Mouse (Mus musculus) ES-CJ7 (cell line): ENCODE measurements around the gene 9230112D13Rik.

Experiments
- DNase-seq: peaks from one replicate; pipeline ENCODE4 v3.0.0; 2011; ENCODE audit warnings: low read depth, low spot score

9230112D13Rik gene

GRCm38 (mm10) chr14:34541896-34542295 is 19.3 kb upstream of the 9230112D13Rik start:
- no peak for DNase-seq

GRCm38 (mm10) chr14:34540685-34541162 is 18.1 kb upstream of the 9230112D13Rik start:
- DNase-seq = peak; percentile 66

DNA sequence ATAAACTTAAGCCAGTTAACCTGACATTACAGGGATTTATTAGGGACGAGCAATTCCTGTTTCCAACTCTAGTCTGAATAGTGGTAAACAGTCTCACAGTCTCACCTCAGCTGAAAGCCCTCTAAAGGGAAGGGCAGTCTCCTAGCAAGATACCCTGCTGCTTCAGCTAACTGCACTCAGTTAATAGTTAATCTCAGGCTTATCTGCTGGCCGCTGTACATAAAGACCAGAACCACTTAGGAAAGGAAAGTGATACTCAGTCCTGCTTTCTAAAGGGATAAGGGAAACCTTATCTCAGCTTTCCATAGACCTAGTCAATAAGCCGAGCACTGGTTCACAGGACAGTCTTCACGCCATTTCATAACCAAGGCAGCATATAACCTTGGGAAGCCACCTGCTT is 13.3 kb upstream of the 9230112D13Rik start:
- no peak for DNase-seq

DNA sequence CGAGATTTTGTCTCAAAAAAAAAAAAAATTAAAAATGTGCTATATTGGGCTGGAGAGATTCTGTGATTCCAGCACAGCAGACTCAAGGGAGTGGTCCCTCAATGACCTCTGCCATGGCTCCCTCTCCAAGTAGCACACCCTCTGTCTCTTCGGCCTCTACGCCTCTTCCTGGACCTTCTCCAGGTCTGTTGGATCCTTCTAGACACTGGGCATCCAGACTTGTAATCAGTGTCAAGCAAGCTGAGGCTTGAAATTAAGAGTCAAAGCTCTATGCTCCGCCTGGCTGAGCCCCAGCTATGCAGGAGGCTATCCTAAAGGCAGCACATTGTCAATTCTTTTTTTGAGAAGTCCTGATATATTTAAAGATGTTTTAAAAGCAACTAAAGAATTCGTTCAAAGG is 10.9 kb upstream of the 9230112D13Rik start:
- DNase-seq = no peak

GRCm38 (mm10) chr14:34532536-34532935 is 9.9 kb upstream of the 9230112D13Rik start:
- no peak for DNase-seq

DNA sequence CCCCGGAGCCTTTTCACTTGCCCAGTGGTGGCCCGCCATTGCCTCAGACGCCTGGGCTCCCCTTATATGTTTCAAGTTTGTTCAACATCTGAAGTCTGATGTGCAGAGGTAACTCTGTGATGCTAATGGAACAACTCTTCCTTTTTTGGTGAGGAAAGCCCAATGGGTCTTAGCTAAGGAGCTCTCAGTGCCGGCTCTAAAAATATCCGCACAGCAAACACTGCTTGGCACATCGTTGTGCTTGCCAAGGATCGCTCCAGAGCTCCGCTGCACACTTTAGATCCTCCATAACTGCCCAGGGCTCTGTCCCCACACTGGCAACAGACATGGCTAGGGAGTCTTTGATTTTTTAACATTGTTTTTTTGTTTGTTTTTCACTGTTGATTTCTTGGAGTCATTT is 6.2 kb upstream of the 9230112D13Rik start:
- no peak for DNase-seq

DNA sequence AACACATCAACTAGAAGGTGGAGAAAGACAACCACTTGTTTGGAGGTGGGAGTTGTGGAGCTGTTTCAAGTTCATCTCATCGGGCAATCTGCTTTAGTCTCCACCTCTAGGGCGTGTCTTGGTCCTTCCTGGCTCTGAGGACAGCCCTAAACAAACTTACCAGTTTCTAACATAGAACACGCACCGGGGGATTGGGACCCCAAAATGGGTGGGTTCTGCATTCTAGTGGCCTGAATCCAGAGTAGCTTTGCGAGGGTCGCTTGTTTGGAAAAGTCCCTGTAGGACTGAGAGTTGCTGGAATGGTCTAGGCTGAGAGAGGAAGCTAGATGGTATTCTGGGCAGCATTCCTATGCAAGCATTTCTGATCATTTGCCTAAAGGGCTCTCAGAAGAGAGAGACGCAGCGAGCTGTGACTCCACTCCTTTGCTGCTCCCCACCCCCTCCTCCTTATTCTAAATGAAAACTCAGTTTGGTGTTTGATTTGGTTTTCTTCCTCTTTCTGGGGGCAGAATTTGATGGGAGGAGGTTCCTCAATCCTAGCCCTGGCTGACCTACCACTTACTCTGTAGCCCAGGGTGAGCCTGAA is 4.5 kb downstream of the 9230112D13Rik start:
- no peak for DNase-seq

DNA sequence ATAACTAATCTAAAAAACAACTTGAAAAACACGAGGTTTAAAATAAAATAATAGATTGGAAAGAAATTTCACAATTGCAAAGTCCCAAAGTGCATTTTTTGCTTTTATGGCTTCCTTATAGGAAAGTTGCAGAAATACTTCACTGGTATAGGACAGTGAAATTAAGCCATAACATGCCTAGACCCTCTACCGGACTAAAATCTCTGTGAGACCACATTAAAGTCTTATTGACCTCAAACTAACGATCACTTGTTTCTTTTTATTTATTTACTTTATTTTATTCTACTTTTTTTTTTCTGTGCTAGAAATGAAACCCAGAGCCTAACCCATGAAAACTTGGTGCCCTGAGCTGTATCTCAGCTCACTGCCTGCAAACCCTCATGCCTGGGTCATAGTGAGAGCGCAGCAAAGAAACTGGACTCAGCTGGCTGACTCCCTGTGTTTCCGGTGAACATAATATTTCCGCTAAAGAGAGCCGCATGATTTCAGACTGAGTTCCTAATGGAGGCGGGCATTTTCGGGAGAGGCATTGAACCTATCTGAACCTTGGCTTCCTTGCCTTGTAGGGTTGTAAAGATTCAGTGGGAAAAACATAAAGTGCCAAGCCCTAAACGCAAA is 5.5 kb downstream of the 9230112D13Rik start:
- no peak for DNase-seq

DNA sequence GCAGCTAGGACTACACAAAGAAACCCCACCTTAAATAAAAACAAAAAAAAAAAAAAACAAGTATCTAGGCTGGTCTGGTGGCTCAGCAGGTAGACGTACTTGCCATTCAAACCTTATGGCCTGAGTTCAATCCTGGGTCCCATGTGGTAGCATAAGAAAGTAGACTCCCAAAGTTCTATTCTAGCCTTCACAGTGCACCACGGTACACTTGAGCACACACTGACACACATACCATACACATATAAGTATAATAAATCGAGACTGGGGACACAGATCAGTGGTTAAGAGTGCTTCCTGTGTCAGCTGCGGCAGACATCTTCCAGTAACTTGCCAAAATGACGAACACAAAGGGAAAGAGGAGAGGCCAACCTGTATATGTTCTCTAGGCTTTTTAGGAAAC is 6.7 kb downstream of the 9230112D13Rik start:
- DNase-seq = no peak

DNA sequence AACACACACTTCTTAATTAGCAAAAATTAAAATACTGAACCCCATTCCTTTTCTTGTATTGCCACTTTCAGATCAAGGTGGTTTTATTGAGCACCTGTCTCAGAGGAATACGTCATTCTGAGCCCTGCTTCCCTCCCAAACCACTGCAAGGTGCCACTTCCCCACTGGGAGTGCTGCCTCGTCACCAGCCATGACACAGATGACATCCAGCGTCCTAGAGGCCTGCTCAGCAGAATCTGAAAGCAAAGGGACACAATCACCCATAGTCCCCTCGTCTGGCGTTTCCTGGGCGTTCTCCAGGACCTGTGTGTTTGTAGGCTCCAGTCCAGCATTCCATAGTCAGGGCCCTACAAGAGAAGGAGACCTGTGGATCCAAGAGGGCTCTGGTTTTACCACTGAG is 8.5 kb downstream of the 9230112D13Rik start:
- DNase-seq = no peak

DNA sequence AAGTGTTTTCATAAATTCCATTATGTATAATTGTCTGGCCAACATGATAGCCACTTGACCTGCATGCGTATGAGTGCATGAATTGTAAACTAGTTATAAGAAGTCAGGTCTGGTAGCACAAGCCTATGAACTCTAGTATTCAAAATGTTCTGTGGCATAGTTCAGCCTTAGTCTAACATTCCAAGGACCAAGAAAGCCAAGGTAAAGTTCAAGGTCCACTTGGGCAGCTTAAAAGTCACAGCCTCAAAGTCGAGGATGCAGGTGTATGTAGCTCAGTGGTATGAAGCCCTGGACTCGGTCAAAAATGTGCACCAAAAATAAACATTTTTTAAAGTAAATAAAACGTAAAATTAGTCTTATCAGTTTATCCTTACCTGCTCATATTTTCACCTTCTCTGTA is 10.0 kb downstream of the 9230112D13Rik start:
- DNase-seq = no peak

DNA sequence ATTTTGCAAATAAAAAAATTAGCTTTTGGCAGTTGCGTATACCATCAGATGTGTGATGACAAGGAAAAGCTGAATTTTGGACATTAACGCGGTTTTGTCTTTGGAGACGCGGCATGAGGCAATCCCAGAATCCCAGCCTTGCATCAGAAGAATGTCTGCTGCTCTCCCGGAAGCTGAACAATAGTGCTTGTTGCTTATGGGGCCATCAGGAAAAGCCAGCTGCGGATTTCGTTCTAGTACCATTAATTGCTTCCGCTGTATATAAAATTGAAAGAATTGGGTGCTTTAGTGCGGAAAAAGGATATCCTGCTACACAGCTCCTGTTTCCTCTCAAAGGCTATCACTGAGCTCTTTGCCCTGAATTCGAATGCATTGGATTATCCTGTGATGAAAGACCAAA is 10.7 kb downstream of the 9230112D13Rik start:
- DNase-seq = no peak

GRCm38 (mm10) chr14:34508842-34509439 is 13.7 kb downstream of the 9230112D13Rik start:
- no peak for DNase-seq

DNA sequence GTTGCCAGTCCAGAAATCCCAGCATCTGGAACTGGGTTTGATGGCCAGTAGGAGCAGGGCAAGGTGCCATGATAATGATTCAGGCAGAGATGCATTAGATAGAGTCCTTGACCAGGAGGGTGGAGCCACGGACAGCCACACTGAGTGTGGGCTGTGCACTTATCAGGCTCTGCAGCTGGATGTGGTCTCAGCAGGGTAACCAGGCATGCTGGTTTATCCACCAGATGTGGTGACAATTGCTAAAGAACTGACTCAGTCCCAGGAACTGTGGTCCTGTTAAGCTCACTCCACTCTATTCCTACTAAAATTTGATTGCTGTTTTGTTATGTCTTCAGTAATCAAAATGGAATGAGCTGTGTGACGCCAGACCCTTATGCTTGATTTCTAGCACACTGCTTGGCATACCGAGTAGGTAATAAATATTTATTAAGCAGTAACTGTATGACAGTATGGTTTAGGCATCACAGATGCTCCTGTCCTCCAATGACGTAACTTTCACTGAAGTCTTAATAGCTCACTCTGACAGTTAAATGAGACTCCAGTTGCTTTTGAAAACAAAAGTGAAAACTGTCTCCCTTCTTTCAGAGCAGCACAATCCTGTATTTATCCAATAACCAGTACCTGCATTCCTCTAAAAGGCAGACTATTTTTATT is 14.3 kb downstream of the 9230112D13Rik start:
- DNase-seq = no peak

DNA sequence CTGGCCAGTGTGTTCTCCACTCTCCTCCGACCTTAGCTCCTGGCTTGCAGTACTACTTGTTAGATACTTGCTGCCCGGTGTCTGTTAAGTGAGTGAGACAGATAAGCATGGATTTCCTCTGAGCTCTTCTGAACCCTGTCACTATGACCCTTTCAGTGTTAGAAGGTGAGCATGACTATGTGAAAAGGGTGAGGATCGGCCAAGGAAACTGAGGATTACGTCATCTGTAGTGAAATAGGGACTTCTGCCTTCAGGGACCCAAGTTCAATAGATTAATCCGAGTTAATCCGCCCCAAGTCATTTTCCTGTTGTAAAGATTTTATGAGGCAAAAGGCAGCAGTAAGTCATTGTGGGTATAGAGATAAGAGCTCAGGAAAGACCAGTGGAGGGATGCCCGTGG is 17.3 kb downstream of the 9230112D13Rik start:
- no peak for DNase-seq

DNA sequence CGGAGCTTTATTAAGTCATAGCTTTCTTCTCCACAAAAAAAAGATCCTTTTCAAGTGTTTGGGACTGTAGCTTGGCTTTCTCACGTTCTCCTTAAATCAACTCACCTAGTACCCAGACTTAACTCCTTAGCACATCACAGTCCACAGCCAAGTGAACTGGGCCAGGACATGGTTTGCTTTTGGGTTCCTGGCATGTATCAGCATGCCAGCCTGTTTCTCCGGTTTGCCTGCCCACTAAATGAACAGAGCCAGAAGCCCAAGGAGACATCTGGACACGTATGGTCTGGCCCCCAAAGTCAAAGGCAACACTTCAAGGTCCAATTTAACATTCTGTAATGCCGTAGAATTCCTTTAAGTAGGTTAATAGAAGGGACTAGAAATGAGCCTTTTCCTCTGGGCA is 18.2 kb downstream of the 9230112D13Rik start:
- no peak for DNase-seq

DNA sequence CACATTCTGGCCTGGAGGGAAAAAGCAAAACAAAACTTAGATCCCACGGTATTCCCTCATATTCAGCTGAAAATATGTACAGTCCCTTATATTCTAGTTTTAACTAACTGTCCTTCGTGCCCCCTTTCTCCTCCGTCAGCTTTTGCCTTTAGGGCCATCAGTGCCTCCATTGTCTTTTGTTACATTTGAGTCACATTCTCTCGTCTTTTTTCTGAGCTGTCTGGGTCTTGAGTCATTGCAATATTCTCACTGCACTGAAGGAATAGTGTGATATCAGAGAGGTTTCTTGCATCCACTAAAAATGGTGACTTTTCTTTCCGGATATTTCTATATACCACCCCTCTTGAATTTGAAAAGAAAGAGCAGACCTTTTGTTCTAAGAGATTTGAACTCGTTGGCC is 18.8 kb downstream of the 9230112D13Rik start:
- DNase-seq = no peak

DNA sequence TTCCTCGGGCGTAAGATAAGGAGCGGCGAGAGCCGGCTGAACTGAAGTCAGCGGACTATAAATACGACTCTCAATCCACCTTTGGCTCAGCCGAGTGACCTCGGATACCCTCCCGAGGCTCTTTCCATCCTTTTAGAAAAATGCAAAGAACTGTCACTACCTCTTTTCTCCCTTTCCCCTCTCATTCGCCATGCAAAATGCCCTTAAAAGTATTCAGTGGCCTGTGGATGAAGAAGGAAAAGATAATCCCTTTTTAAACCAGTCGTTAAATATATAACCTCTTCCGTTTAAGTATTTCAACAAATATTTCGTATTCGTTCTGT is 19.3 kb downstream of the 9230112D13Rik start, which contains the start of gene Bmpr1a:
Gene Bmpr1a (minus strand): TSS at position 17 of the 323 bp plus-strand sequence.
- DNase-seq = no peak

DNA sequence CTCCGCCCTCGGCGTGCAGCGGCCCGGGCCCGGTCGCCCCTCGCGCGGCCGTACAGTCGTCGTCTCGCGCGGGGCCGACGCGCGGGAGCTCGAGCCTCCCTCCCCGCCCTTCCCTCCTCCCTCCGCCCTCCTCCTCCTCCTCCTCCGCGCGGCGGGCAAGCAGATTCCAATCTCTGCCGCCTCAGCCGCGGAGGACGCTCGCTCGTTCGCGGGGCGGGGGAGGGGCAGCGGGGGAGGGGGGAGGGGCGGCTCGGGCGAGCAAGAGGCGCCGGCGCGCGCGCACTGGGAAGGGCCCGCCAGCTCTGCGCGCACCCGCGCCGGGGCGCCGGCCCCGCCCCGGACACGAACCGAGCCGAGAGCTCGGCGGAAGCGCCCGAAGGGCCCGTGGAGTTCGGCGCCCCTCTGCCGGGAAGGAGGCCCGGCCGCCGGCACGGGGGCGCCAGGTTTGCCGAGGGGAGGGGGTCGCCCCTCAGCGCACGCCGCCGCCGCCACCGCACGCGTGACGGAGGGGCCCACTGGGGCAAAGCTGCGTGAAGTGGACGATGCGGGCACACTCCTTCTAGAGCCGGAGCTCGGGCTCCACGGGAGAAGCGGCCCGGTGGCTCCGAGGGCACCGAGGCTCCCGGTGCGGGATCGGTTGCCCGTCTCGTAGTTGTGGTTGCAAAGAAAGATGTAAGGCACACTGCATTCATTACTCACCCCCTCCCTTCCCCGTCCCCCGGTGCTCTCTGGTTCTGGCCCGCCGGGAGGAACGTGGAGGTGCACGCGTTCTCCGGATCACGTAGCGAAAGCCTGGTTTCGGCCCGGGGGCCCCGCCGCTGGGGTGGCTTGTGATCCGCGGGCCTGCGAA is 19.9 kb downstream of the 9230112D13Rik start:
- DNase-seq = peak; percentile 68

DNA sequence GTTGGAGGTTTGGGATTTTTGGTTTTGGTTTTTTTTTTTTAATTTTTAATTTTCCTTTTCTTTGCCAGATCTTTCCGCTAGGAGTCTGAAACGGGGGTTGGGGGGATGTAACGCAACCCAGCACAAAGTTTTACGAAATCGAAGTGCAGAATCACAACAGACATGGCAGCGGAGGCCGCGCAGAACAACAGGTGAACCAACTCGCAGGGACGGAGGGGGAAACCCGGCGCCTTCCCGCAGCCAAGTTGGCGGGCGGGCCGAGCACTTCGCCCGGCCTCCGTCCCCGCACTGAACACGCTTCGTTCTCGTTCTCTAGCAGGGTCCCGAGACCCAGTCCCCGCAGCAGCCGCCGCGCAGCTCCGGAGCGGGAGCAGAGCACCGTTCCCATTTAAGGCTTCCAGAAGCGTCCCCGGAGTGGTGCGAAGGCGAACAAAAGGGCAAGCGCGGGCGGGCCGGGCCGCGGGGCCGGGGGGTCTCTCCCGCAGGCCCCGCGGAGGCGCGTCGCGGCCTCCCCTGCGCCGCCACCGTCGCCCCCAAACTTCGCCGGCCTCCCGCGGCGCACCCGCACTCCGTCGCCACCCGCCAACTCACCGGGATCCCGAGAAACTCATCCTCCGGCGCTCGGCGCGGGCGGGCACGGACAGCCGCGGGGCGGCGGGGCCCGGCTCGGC is 20.7 kb downstream of the 9230112D13Rik start:
- DNase-seq = peak; percentile 36

DNA sequence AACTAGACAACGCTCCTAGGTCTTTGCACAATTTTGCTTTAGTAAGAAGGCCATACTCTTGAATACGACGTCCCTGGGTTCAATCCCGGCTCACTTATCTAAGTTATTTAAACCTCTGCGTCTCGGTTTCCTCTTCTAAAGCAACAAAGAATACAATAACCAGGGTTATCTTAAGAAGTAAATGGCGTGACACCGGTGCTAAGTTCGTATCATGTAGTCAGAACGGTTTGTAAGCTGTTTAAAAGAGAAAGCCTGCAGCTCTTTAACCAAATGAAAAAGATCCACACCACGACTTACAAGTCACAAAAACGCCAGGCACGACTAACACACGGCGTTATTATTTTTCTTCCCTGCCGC is 21.2 kb downstream of the 9230112D13Rik start:
- DNase-seq = no peak
